Mouse (Mus musculus) heart, adult 2 months (tissue): ENCODE results near the gene Ttc21a.

Source experiments
- CTCF ChIP-seq: fragments of 200-600 bp; IDR thresholded peaks from 2 replicates; pipeline ENCODE4 v1.8.1; 2022; ENCODE audit warnings: antibody characterized with exemption, mild to moderate bottlenecking, moderate library complexity
- EP300 ChIP-seq: fragments of 200-500 bp; IDR thresholded peaks from 2 replicates; pipeline ENCODE4 v1.6.1; 2011; ENCODE audit warnings: low read depth, low read length, control low read depth; ENCODE audit not compliant: insufficient read depth
- POLR2A ChIP-seq: fragments of 200-500 bp; IDR thresholded peaks from 2 replicates; pipeline ENCODE4 v1.6.1; 2011; ENCODE audit warnings: mild to moderate bottlenecking, low read depth, low read length, control low read depth; ENCODE audit not compliant: insufficient read depth

GRCm38 (mm10) chr9:119984536-119985011 lies 47.2 kb downstream of the Ttc21a start, which contains the start of gene Csrnp1:
- no peak for TF ChIP-seq EP300
- TF ChIP-seq CTCF = no peak
- no peak for TF ChIP-seq POLR2A
